Mouse (Mus musculus) spleen, postnatal 4 days (tissue): ENCODE data around the gene Ahnak2.

Experiments used
- DNase-seq, 2 experiments: peaks; one replicate each; pipeline ENCODE4 v3.0.0; 2022; ENCODE audit warnings: low spot score in 2 of 2

The Ahnak2 gene

GRCm38 (mm10) chr12:112734881-112735655 lies 67.4 kb downstream of the Ahnak2 start:
- DNase-seq = no peak

GRCm38 (mm10) chr12:112734108-112734820 lies 68.2 kb downstream of the Ahnak2 start:
- DNase-seq = no peak

GRCm38 (mm10) chr12:112732591-112732990 lies 69.9 kb downstream of the Ahnak2 start:
- no peak for DNase-seq

GRCm38 (mm10) chr12:112730808-112731207 lies 71.6 kb downstream of the Ahnak2 start:
- no peak for DNase-seq

- DNase-seq = no peak
Observed at GRCm38 (mm10) chr12:112727801-112728200, 74.7 kb downstream of the Ahnak2 start.

- DNase-seq = peak; percentile 66 to 83
Observed at GRCm38 (mm10) chr12:112724077-112724805, 78.2 kb downstream of the Ahnak2 start.

- no peak for DNase-seq
Observed at GRCm38 (mm10) chr12:112723445-112723844, 79.0 kb downstream of the Ahnak2 start.

GRCm38 (mm10) chr12:112723028-112723330 lies 79.5 kb downstream of the Ahnak2 start:
- no peak for DNase-seq

GRCm38 (mm10) chr12:112722240-112723027 lies 80.0 kb downstream of the Ahnak2 start:
- no peak for DNase-seq
